Mouse (Mus musculus): ENCODE results near the gene Ccdc69.
"Not testable (repeated sequence)": the region's sequence is repeated elsewhere in the genome, so short reads cannot be mapped to it uniquely, and the experiment has no call there.

Gene Ccdc69

DNA sequence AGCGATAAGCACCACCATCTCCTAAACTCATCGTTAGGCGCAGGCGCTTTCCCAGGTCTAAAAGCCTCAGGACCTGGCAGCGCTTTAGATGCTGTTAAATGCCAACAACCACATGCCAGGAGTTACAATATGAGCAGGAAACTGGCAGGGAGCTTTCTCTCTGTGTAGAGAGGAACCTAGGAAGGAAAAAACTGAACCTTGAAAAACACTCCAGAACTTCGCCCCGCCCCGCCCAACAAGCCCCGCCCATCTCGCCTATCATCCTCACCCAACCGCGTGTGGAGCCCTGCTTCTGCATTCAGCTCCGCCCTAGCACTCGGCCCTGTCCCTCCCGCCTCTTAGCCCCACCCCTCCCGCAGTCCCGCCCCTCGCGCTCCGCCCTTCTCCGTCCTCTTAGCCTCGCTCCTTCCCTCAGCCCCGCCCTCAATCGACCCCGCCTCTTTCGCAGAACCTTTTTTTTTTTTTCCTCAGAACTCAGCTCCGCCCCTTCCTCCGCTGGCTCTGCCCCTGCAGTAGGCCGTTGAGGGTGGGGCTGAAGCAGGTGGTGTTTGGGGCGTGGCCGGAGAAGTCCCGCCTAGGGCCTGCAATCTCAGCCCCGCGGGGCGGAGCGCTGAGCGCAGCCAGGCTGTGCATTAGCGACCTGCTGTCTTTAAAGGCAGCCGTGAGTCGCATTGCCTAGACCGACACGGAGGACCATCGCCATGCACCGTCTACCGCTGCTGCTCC, 19.7 kb upstream of the Ccdc69 start, which contains the start of gene Gm2a:
Gene Gm2a, plus strand, starts transcription at position 653 of the 726 bp plus-strand sequence.
- in situ Hi-C loops (cut with MboI, MseI): no loop called here

DNA sequence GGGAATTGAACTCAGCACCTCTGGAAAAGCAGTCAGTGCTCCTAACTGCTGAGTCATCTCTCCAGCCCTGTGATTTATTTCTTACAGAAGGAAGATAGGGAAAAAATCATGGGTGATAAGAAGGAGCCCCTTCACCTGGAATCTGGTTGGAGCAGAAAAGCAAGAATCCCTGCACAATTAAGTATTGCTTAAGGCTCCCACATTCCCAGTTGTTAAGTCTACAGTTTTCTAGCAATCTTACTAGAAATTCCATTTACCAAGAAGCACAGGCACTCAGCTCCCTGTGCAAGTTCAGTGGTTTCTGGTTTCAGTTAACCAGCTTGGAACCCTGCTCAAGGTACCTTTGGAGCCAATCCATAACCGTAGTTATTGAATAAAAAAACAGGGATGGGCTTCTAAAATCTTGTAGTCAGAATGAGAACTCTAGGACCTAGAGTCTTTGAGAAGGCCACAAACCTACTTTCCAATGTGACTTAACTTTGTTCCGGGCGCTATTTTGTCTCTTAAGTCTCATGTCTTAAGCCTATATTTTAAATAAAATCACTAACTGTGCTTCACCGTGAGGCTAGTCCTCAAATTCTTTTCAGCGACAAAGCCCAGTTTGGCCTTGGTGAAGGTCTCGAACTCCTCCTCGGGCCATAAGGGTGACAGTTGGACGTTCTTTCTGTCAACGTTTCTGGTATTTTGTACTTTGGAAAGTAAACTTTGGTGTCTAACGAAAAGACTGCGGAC, 19.0 kb upstream of the Ccdc69 start:
- in situ Hi-C loops (cut with MboI, MseI): no loop called here

DNA sequence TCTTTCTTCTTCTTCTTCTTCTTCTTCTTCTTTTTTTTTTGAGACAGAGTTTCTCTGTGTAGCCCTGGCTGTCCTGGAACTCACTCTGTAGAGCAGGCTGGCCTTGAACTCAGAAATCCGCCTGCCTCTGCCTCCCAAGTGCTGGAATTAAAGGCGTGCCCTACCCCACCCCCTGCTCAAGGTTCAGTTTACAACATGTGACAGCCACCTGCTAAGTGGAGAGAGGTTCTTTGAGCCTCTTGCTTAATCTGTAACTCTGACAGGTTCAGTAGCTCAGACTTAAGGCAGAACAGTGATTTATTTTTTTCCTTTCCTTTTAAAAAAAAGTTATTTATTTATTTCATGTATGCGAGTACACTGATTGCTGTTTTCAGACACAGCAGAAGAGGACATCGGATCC, 18.4 kb upstream of the Ccdc69 start:
- in situ Hi-C loops (cut with MboI, MseI): not testable (repeated sequence)

DNA sequence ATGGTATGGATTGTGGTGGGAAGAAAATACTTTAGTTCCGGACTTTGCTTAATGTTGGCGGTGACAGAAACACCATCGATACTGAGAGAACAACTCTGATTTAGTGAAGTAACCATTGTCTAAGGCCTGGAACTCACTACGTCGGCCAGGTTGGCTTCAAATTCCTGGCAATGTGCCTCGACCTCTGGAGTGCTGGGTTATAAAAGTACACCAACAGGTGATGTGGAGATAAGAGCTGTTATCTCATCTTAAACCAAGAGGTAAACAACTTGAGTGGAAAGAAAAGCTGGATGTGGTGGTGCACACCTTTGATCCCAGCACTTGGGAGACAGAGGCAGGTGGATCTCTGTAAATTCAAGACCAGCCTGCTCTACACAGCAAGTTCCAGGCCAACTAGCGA, 15.2 kb upstream of the Ccdc69 start:
- in situ Hi-C loops (cut with MboI, MseI): no loop called here

DNA sequence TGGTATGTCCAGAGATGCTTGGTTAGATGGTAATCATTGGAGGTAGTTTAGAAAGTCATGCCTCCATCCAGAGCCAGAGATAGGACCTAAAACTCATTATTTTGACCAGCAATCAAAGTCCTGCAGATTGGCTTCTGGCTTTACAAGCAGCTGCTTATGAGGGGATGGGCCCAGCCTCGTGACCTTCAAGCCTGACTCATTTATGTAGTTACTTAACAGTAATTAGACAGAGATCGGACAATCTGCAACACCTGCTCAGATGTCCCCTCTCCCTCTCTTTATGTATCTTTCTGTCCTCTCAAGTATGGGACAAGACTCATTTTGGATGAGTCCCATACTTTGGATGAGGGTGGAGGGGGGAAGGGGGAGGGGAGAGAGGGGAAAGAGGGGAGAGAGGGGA, 12.0 kb upstream of the Ccdc69 start:
- in situ Hi-C loops (cut with MboI, MseI): loop anchor here in 1 of 2 experiments (5.0 kb wide), 1 partner anchor 67 kb away; no protein-coding TSS in a partner anchor

DNA sequence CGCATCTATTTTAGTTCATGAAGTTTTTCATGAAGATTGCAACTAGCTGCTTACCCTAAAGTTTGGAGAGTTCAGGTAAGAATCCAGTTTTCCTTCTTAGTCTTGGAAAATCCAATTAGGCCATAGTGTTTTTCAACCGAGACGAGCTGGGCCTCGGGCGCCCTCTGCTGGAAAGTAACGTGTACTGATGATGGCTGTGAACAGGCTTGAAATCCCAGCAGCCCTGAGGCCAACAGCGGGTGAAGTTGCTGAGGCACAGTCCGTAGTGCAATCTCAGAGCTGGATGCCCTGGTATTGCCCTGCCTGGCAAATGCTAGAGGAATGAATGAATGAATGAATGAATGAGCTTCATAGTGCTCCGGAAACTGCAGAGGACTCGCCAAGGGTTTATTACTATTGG, 9.1 kb upstream of the Ccdc69 start:
- in situ Hi-C loops (cut with MboI, MseI): loop anchor here in 1 of 2 experiments (5.0 kb wide), 1 partner anchor 70 kb away; no protein-coding TSS in a partner anchor

DNA sequence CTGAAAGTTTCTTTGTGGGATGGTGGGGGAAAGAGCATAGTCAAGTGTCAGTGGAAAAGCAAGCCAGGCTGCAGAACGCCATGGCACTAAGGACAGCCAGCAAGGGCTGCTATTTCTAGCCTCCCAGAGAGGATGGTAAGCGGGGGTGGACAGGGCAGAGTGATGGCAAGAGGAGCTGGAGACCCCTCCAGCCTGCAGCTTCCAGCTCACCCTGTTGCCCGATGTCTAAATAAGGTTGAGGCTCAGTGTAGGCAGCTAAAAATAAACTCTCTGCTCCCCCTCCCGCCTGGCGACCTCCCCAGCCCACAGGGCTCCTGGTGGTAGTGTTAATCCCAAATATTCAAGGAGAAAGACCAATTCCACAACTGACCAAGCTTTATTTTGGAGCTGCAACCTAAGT, 7.5 kb upstream of the Ccdc69 start:
- in situ Hi-C loops (cut with MboI, MseI): loop anchor here in 1 of 2 experiments (5.0 kb wide), 1 partner anchor 72 kb away; no protein-coding TSS in a partner anchor

DNA sequence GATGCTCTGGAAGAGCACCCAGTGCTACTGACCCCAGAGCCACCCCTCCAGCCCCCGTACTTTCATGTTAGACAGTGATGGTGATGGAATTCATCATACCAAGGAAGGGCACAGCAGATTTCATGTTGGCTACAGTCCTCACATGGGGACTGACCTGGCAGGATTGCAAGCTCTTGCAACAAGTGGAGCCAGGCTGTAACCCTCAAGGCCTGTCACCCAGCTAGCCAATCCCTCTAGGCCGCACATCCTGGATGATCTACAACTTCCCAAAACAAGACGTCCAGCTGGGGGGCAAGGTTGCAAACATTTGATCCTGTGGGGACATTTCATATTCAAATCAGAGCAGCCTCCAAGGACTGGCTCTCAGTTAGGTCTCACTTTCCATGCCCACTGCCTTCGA, 6.7 kb upstream of the Ccdc69 start:
- in situ Hi-C loops (cut with MboI, MseI): loop anchor here in 1 of 2 experiments (5.0 kb wide), 1 partner anchor 73 kb away; no protein-coding TSS in a partner anchor

DNA sequence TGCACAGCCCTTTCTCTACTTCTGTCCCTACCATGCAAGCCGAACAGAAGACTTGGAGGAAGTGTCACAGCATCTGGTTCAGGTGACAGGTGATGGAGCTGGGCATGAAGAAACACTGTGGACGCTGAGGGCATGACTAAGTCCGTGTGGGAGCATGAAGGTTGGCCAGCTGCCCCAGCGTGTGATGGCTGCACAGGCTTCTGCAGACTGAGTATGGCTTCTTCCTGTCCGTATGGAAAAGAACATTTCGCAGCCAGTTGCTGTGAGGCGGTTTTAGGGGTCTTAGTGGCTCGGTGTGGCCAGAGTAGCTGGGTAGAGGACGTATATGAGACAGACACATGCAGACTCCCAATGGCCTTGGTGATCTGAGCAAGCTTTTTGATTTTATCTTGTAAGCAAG, 3.3 kb upstream of the Ccdc69 start:
- in situ Hi-C loops (cut with MboI, MseI): no loop called here

DNA sequence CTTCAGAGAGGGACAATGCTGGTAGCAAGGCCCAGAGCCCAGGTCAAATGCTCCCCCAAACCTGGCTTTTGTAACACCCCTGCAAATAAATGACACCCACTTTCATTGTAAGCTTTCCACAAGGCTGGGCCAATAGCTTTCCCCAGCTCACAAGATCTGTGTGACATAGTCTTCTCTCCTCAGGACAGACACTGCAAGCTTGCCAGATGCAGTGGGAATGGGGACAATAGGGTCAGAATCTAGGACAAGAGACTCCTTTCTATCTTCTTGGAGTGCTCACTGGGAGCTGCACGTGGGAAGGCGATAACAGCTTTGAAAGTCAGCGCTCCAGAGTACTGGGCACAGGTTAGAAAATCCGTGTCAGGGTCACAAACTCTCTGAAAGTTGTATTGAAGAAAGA, 1.2 kb upstream of the Ccdc69 start:
- in situ Hi-C loops (cut with MboI, MseI): no loop called here

DNA sequence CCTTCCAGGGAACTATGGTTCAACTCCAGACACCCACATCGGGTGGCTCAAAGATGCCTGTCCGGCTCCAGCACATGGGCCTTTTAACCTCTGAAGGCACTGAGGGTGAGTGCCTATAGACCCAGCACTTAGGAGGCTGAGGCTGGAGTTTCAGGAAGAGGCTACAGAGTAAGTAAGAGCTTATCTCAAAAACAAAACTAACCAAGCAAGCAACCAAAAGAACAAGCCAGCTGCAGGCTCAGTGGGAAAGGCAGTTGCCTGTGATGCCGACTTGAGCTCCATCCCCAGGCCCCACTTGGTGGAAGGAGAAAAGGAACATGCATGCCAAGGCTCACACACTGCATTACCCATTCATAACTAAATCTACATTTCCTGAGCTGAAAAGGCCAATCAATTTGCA, 571 bp upstream of the Ccdc69 start:
- in situ Hi-C loops (cut with MboI, MseI): no loop called here

DNA sequence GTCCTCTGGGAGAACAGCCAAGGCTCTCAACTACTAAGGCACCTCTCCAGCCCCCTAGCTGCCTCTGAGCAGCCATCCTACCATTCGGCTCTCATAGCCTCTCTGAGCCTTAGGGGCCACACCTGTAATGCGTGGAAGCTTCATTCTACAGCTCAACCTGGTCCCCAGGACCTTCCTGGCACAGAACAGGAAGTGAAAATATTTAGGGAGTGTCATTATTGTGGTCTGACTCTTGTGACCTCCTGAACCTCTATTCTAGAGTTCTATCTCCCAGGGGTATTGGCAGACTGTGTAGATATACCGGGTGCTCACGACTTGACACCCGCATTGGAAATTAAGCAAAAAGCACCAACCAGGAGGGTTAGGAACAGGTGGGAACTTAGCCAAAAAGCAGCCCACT, 1.7 kb downstream of the Ccdc69 start:
- in situ Hi-C loops (cut with MboI, MseI): no loop called here

DNA sequence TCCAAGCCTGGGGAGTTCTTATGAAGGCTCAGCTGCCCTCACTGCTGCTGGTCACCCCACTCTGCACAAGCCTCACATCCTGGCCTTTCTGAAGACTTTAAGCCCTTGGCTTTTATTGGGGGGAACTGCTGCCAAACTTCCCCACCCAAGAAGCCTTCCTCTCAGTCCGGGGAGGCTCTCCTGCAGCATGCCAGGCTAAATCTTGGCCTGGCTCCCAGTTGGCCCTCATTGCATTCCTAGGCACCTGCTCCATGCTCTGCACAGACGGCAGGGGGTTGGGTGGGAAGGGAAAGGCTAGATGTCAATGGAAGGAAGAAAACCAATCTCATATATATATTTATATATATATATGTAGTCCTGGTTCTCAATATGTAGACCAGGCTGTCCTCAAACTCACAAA, 2.3 kb downstream of the Ccdc69 start:
- in situ Hi-C loops (cut with MboI, MseI): no loop called here

DNA sequence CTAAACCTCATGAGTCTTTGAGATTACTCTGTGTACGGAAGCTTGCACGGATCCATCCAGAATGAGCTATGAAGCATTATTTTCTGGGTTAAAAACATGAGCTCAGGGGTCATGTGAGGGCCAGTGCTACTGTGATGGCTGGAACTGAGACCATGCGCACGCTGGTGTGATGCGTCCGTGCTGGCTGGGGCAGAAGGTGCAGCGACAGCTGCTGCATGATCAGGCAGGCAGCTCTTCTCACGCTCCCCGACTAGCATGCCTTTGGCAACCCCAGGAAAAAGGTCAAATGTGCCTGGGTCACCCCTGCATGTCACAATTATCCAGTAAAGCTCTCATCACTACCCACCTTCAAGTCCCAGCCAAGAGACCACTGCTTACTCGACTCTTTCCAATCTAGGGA, 4.7 kb downstream of the Ccdc69 start:
- in situ Hi-C loops (cut with MboI, MseI): no loop called here

DNA sequence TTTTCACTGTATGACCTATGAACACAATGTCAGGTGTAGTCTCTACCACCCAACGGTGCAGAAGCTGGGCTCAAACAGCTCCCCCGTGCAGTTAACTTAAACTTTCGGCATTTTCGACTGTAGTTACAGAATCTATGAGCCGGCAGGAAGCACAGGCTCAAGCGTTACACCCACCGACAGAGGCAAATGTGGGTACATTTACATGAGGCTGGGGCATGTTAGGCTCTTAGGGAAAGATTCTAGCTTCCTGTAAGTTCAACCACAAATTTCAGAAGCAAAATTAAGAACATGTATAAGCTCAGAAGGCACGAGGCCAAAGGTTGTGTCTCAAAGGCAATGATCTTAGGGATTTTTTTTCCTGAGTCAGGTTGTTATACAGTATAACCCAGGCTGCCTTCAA, 5.5 kb downstream of the Ccdc69 start:
- in situ Hi-C loops (cut with MboI, MseI): no loop called here

DNA sequence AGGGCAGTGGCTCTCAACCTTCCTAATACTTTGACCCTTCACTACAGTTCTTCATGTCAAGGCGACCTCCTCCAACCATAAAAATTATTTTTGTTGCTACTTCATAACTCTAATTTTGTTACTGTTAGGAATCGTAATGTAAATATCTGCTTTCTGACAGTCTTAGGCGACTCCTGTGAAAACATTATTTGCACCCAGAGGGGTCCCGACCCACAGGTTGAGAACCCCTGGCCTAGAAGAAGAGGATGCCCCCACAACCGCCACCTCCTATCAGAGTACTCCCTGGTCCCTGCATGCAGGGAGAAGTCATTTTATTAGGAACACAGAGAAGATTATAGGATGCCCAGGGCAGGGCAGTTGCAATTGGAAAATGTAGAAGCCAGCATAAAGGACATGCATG, 6.6 kb downstream of the Ccdc69 start:
- in situ Hi-C loops (cut with MboI, MseI): no loop called here

DNA sequence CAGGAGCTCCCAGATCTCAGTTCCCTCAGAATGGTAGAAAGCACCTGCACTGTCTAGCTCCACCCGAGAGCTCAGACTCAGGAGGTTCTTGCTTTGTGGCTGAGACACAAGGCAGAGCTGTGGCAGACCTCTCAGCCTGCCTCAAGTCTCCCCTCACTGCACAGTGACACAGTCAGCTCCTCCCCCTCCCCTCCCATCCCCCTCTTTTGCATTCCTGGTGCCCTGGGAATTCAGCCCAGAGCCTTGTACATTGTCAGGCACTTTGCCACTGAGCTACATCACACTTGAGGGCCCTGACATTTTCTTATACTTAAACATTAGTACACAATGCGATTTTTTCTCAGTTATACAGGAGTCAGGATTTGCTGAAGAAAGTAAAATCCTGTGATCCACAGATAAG, 8.9 kb downstream of the Ccdc69 start:
- in situ Hi-C loops (cut with MboI, MseI): loop anchor here in 1 of 2 experiments (10.0 kb wide), 1 partner anchor 716 kb away; no protein-coding TSS in a partner anchor

DNA sequence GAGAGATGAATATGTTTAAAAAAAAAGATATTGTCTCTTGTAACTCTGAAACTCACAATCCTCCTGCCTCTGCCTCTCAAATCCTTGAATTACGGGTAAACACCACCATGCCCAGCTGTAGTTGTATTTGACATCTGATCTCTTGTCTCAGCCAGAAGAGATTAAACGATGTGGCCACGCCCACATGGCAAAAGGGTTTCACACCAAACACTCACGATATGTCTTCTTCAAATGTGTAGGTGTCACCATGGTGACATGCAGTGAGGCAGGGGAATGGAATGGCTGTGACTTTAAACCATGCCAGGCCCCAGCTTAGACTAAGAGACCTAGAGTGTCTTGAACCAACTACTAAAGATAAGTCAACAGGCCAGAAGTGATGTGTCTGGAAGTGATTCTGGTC, 11.0 kb downstream of the Ccdc69 start:
- in situ Hi-C loops (cut with MboI, MseI): loop anchor here in 1 of 2 experiments (10.0 kb wide), 1 partner anchor 718 kb away; no protein-coding TSS in a partner anchor

DNA sequence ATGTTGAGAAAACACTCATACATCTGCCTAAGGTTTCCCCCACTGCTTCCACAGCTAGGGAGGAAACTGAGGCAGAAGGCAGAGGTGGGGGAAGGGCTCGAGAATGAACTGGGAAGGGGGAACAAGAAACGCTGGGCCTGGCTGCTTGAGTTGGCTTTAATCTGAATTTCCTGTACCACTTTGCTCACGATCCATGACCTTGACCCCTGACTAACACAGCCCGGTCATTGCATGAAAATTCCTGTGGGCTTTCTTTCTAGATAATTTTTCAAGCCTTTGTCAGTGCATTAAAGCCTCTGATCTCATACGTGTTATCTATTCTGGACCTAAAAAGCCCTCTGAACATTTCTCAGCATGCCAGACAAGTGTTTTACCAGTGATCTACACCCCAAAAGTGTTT, 15.1 kb downstream of the Ccdc69 start:
- in situ Hi-C loops (cut with MboI, MseI): loop anchor here in 1 of 2 experiments (10.0 kb wide), 1 partner anchor 722 kb away; no protein-coding TSS in a partner anchor

DNA sequence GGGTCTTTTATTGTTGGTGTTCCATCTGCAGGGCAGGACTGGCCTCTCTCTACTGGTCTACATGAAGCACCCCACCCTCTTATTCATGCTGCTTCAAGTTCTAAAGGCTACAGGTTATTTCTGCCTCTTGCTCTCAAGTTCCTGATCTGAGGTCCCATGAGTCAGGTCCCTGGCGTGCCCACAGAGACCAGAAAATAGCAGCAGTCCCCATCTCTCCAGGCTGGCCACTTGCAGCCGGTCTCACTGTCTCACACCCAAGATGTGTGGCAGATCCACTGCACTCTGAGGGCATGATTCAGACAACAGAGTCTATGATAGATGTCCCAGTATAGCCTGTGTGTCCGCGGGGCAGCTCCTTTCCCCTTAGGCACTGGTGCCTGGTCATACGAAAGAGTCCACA, 17.1 kb downstream of the Ccdc69 start:
- in situ Hi-C loops (cut with MboI, MseI): loop anchor here in 1 of 2 experiments (10.0 kb wide), 1 partner anchor 724 kb away; no protein-coding TSS in a partner anchor

DNA sequence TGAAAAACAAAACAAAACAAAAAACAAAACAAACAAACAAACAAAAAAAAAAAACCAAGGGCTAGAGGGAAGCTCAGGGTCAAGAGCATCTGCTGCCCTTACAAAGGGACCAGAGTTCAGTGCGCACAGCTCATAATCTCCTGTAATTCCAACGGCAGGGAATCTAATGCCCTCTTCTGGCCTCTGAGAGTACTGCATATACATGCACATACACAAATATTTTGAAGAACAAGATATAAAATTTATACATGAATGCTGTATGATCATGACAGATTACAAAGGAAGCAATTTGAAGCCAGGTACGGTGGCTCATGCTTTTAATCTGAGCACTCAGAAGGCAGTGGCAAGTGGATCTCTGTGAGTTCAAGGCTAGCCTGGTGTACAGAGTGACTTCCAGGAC, 20.4 kb downstream of the Ccdc69 start:
- in situ Hi-C loops (cut with MboI, MseI): loop anchor here in 1 of 2 experiments (10.0 kb wide), 1 partner anchor 897 kb away; no protein-coding TSS in a partner anchor

DNA sequence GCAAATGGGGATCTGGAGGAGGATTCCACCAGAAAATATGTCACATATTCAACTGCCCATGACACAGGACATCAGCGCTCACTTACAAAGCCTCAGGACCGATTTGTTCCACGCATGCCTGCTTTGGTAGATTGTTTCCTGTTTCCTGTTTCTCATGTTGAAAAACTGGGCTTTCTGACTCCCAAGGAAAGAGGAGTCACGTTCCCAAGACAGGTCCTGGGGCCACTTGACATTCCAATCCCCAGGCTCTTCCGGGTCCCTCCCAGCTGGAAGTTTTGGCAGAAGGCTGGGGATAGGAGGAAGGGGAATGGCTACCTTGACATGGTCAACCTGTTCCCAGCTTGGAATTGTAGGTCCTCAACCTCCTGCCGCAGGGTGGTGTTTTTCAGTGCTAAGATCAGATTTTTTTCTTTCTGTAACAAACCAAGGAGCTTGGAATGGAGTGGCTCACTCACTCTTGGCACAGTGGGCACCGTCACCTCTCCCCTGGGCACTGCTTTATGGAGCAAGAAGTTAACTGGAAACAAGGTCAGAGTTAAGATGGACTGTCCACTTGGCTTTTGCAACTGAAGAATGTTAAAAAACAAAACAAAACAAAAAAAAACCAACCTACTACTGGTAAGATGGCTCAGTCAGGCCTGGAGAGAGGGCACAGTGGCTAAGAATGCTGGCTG, 27.0 kb downstream of the Ccdc69 start:
- in situ Hi-C loops (cut with MboI, MseI): loop anchor here in 1 of 2 experiments (10.0 kb wide), 1 partner anchor 904 kb away; no protein-coding TSS in a partner anchor
